Mouse (Mus musculus) kidney, adult 18-20 months (tissue): ENCODE results near the gene Aco1.

Experiments
- DNase-seq: peaks from one replicate; pipeline ENCODE4 v3.0.0; 2021

The Aco1 gene

GRCm38 (mm10) chr4:40220437-40220836, 77.6 kb downstream of the Aco1 start:
- no peak for DNase-seq

DNA sequence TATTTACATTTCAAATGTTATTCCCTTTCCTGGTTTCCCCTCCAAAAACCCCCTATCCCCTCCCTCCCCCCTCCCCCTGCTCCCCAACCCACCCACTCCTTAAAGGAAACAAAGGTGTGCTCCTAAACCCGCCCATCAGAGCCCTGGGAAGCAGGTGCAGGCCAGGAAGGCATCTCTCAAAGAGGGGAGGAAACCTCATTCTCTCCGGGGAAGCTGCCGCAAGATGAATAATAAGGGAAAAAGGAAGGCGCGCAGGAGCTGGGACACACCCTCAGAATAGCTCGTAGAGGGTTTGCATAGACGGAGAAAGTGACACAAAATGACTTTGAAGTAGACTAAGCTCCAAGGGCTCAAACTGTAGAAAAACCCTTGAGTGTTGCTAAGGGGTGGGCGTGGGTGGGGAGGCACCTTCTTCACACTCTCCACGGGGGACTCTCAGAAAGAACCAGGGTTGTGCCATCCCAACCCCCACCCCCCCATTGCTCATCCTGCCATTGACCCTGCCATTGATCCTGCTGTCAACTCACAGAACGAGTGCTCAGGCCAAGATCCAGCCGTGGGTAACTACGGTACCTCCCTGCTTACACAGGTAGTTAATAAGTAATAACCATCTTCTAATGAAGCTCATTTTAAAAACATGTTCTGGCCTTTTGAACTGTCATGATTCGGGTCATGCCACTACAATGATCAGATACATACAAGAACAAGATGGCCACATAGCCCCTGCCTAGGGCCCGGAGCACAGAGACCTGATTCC, 78.3 kb downstream of the Aco1 start:
- no peak for DNase-seq

DNA sequence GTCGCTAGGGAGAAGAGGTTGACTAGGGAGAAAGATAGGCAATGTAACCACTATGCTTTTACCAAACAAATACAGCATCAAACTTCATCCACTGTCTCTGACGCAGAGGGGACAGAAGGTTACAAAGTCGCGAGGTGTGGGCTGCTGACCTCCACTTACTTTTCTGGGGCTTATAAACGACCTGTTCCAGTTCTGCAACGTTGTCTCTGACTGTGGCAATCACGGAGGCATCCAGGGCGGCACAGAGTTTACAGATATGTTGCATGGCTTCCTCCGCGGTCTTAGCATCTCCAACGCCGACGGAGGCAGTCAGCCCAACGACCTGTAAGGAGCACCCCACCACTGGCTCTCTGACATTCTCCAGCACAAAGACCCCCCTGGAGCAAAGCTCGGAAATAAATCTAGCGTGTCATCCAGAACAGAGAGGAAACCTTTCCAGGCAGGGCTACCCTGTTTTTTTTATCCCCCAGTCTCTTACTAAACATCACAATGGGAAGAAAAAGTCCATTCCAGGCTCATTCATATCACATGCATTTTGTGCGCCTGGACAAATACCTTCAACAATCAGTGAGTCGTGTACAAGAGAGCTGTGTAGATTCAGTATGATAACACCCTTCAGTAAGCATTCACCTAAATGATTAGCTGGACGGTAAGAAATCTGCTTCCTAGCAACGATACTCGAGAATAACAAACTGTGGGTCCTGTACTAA, 79.2 kb downstream of the Aco1 start:
- no peak for DNase-seq

GRCm38 (mm10) chr4:40226095-40226494, 83.2 kb downstream of the Aco1 start:
- no peak for DNase-seq

GRCm38 (mm10) chr4:40227131-40227530, 84.2 kb downstream of the Aco1 start:
- no peak for DNase-seq

DNA sequence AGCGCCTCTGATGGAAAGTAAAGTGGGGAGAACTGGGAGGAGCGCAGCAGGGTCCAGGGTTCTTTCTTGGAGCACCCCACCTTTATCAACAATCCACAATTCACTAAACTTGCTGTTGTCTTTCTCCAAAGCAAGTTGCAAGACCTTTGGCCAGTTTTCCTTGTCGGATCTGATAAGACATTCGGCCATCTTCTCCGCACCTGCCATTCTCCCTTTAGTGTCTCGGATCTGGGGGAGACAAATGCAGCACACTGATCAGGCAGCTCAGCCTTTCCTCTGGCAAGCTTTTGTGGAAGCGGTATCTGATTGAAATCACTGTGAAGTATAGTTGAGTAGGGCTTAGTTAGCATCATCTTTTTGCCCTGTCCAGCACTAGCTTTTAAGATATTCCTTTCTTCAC, 85.0 kb downstream of the Aco1 start:
- no peak for DNase-seq

GRCm38 (mm10) chr4:40229723-40230122, 86.8 kb downstream of the Aco1 start:
- no peak for DNase-seq

- DNase-seq, result no peak
Measured at GRCm38 (mm10) chr4:40233062-40233664, 90.3 kb downstream of the Aco1 start.

- no peak for DNase-seq
Measured at GRCm38 (mm10) chr4:40234256-40234655, 91.4 kb downstream of the Aco1 start.

- DNase-seq, result no peak
Measured at GRCm38 (mm10) chr4:40236829-40237228, 93.9 kb downstream of the Aco1 start.

DNA sequence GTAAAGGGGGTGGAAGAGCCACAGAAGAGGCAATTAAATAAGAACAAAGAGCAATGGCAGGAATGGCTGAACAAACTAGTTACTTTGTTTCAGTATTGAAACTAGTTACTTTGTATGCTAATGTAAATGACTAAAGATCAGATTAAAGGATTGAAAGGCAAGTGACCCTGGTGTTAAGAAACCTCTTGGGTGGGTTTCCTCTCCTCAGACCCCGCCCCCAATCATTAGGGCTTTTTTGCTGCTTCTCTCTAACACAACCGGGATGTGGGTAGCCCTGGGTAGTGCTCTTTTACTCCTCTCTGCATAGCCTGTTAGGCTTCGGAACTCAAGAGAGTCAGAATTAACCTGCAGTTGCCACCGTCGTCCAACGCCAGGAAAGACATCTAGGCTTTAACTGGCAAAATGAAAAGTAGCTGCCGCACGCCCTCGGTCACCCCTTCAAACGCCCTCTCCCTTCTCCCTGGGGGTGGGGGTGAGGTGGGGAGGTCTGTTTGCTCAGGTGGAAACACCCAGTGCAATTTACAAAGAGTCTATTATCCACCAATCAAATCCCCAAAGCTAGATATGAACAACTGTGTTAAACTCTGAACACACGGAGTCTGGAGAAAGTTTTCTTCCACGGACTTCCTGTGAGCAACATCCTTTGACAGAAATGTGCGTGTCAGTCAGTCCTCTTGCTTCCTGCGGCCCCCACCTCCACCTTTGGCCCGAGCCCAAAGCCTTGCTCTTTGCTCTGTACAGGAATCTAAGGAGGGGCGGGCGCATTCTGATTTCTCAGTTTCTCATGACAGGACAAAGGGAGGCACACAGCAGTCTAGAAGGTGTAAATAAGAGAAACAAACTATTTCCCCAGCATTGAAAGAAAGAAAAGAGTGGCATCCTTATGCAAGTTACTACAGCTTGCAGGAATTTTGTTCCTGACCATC, 95.9 kb downstream of the Aco1 start:
- peak; percentile 85 for DNase-seq

DNA sequence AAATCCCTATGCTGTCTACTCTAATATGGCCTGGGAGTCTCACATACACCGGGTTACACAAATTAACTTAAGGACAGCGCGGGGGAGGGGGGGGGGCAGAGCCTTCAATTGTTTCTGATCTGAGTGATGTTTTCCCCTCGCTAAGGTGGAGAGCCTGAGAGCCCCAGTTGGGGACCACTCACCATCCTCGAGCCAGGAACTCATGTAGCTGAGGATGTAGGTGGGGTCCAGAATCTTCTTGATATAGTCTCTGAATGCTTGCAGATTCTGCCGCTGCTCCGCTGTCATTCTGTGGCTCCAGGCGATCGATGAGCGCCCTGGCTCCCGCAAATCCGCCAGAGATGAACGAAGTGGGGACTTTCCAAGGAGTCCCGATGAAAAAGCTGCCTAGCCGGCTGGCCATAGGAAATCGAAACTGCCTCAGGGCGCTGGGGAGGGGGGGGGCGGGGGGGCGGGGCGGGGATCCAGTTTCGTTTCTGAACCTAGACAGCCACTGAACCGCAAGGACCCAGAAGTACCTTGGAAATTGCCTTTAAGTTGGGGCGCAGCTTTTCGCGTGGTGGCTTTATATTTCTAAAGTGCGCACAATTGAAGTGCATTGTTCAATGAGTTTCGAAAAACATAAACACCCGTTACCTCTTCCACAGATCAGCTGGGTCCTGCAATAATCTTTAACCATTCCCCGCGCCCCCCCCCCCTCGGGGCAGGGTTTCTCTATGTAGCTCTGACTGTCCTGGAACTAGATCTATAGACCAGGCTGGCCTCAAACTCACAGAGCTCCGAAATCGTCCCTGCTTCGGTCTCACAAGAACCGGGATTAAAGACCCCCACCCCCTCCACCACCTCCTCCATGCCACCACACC, 96.8 kb downstream of the Aco1 start, which contains the start of gene Ddx58:
Ddx58 (minus strand) TSS at position 420 of the 863 bp plus-strand sequence.
- DNase-seq, result peak; percentile 61

GRCm38 (mm10) chr4:40240272-40240744, 97.4 kb downstream of the Aco1 start:
- no peak for DNase-seq

- DNase-seq, result no peak
Measured at GRCm38 (mm10) chr4:40241928-40242327, 99.0 kb downstream of the Aco1 start.

GRCm38 (mm10) chr4:40243006-40243405, 100.1 kb downstream of the Aco1 start:
- no peak for DNase-seq

DNA sequence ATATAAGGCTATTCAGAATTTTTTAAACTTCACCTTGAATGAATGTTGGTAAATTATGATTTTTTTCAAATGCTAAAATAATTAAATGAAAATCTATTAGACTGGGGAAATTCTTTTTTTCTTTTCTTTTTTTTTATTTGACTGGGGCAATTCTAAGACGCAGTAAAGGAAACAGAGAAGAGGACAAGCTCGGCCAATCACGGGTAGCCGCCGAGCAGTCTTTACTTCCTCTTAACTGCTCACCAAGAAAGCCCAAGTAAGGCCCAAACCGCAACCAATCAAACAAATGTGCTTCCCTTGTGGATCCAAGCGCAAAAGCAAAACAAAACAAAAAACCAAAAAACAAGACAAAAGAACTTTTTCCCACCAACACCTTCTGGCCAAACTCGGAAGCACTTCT, 101.2 kb downstream of the Aco1 start:
- DNase-seq, result no peak
